Mouse (Mus musculus) small intestine, adult 2 months (tissue): ENCODE measurements around the gene Cntrl. TPM values are rescaled to one million over a fixed set of nuclear protein-coding genes. Genes with fewer than 3 reads are reported as not detected.

Experiments
- H3K27ac ChIP-seq: fragments of 200-500 bp; 2 replicates; pipeline ENCODE4 v1.5.1; 2012; ENCODE audit warnings: low read depth, low read length, control low read depth, inconsistent platforms; ENCODE audit not compliant: insufficient read depth
- H3K27me3 ChIP-seq: fragments of 200-500 bp; 2 replicates; pipeline ENCODE4 v1.6.1; 2012; ENCODE audit warnings: mild to moderate bottlenecking, moderate library complexity, low read length, inconsistent platforms; ENCODE audit not compliant: control insufficient read depth, insufficient read depth
- H3K36me3 ChIP-seq: fragments of 200-500 bp; 2 replicates; pipeline ENCODE4 v1.6.1; 2012; ENCODE audit warnings: mild to moderate bottlenecking, low read length, control low read depth, inconsistent platforms; ENCODE audit not compliant: control insufficient read depth, insufficient read depth
- H3K4me1 ChIP-seq: fragments of 200-500 bp; 2 replicates; pipeline ENCODE4 v1.6.1; 2012; ENCODE audit warnings: low read length, inconsistent platforms, mixed read lengths; ENCODE audit not compliant: control insufficient read depth, insufficient read depth, insufficient read length
- H3K4me3 ChIP-seq: fragments of 200-500 bp; 2 replicates; pipeline ENCODE4 v1.5.1; 2012; ENCODE audit warnings: low read depth, mild to moderate bottlenecking, control low read depth, inconsistent platforms, low read length, moderate library complexity
- CTCF ChIP-seq: fragments of 200-500 bp; IDR thresholded peaks from 2 replicates; pipeline ENCODE4 v1.5.1; 2012; ENCODE audit warnings: low read depth, mild to moderate bottlenecking, control low read depth, inconsistent platforms, low read length, moderate library complexity, mixed read lengths; ENCODE audit not compliant: insufficient replicate concordance, insufficient read length; ENCODE audit errors: extremely low read depth
- POLR2A ChIP-seq: fragments of 200-500 bp; IDR thresholded peaks from 2 replicates; pipeline ENCODE4 v1.6.1; 2012; ENCODE audit warnings: low read depth, mild to moderate bottlenecking, control low read depth, inconsistent platforms, low read length, moderate library complexity
- WGBS: fragments of 180-500 bp; shearing (Covaris S2); methylation state at CpG from one replicate; pipeline ENCODE4 v1.1.7; 2018; 5-methylcytosine and 5-hydroxymethylcytosine counted together
- polyA plus RNA-seq: library from polyadenylated mRNA; depleted of rRNA; stranded (reverse); fragments of >200 nt; gene quantifications from 2 replicates; pipeline ENCODE4 v1.2.3, GENCODE M21; 2012

Cntrl gene
- polyA plus RNA-seq, 1 experiment, result 5.2 TPM

- peaks cover 2% of the 10 kb centered on the region; the same call in 1 of the 2 replicates for H3K4me1 ChIP-seq
Measured at GRCm38 (mm10) chr2:35195626-35196544, 86.6 kb downstream of the Cntrl start.

GRCm38 (mm10) chr2:35199541-35199940, 90.2 kb downstream of the Cntrl start:
- under 1% methylated on average over 5 of the region's 5 CpGs for WGBS

More at GRCm38 (mm10) chr2:35195626-35196544, 86.6 kb downstream of the Cntrl start:
- no peak overlapping the region for H3K27ac ChIP-seq
- H3K27me3 ChIP-seq, result no peaks in the 10 kb centered on the region
- 28% methylated on average over 6 of the region's 6 CpGs for WGBS
- peaks cover 8% of the 10 kb centered on the region for H3K36me3 ChIP-seq
- TF ChIP-seq POLR2A (no peak), CTCF (no peak)
- no peak overlapping the region for H3K4me3 ChIP-seq

GRCm38 (mm10) chr2:35199971-35200897, 90.9 kb downstream of the Cntrl start:
- Histone ChIP-seq H3K27ac (peak overlapping the region; percentile 93), H3K36me3 (peaks cover under 1% of the 10 kb centered on the region), H3K4me1 (peaks cover 2% of the 10 kb centered on the region; the same call in 1 of the 2 replicates), H3K4me3 (peak overlapping the region; percentile 95), H3K27me3 (no peaks in the 10 kb centered on the region)
- under 1% methylated on average over 89 of the region's 90 CpGs for WGBS
- TF ChIP-seq POLR2A (peak; percentile 22; the same call in 1 of the 2 replicates), CTCF (no peak)

More at GRCm38 (mm10) chr2:35199541-35199940, 90.2 kb downstream of the Cntrl start:
- H3K4me3 ChIP-seq, result peak overlapping the region; percentile 95
- H3K36me3 ChIP-seq, result peaks cover 1% of the 10 kb centered on the region
- TF ChIP-seq POLR2A (no peak), CTCF (no peak)
- H3K27ac ChIP-seq, result no peak overlapping the region
- no peaks in the 10 kb centered on the region for H3K27me3 ChIP-seq
- peaks cover 2% of the 10 kb centered on the region; the same call in 1 of the 2 replicates for H3K4me1 ChIP-seq

DNA sequence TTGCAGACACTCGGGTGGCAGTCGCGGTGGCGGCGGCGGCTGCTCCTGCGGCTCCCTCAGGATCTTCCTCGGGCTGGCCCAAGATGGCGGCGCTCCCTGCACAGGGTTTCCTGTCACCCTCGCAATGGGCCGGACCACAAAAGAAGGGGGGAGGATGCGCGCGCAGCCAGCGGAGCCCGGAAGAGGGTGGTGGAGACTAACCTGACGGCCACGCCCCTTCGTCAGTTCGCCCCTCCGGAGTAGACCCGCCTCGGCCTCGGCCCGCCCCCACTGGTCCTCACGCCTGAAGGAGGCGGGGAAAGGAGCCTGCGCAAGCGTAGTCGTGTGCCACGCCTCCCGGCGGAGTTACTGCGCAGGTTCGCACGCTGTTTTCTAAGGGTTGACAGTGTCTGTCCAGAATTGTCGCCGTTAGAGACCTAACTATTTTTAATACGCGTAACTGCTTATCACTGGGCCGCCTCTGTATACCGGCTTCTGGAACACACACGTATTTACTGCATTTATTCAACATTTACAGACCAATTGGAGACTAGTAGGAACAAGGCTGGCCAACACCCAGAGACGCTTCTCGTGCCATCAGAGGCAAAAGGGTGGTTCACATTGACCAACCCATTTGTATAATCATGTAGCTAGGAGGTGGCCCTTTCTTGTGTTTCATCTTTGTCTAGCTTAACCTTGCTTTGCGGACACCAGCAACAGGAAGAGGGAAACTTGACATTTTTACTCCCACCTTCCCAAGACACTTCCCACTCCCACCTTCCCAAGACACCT, 91.8 kb downstream of the Cntrl start, which contains the start of gene Rab14:
TSS of gene Rab14 (minus strand) at position 223 of the 771 bp plus-strand sequence.
- no peaks in the 10 kb centered on the region; the same call in 1 of the 2 replicates for H3K4me1 ChIP-seq
- WGBS, result under 1% methylated on average over 47 of the region's 47 CpGs
- TF ChIP-seq CTCF (no peak), POLR2A (peak; percentile 53; the same call in 1 of the 2 replicates)
- H3K4me3 ChIP-seq, result peak within 1 kb of the TSS; percentile 95
- no peaks in the 10 kb centered on the region; the same call in none of the 2 replicates for H3K36me3 ChIP-seq
- H3K27ac ChIP-seq, result peak within 1 kb of the TSS; percentile 93
- no peaks in the 10 kb centered on the region for H3K27me3 ChIP-seq

DNA sequence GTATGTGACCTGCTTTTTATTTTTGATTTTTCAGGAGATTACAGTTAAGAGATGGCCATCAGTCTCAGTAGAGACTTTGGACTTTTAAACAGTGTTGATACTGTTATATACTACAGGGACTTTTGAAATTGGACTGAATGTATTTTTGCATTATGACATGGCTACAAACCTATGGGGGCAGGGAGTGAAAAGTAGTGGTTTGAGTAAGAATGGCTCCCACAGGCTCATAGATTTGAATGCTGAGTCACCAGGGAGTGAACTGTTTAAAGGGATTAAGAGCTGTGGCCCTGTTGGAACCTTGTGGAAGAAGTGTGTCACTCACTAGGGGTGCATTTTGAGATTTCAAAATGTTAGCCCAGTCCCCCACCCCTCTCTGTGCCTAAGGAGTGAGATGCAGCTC, 94.4 kb downstream of the Cntrl start:
- H3K27ac ChIP-seq, result no peak overlapping the region
- TF ChIP-seq CTCF (no peak), POLR2A (no peak)

DNA sequence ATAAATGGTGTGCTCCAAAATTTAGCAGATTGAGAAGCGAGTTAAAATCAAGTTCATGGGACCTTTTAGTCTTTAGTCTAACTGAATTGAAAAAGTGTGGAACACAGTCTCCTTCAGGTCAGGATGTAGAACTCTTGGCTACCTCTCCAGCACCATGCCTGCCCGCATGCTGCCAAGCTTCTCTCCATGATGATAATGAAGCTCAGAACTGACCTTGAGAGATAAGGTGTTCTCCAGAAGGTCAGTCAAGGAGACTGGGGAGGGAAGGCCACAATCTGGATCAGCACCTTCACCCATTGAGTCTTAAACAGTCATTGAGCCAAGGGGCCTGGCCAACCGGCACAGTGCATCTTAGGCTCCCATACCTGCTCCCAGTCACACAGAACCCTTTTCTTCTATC, 97.5 kb downstream of the Cntrl start:
- no peak overlapping the region for H3K27ac ChIP-seq
- H3K27me3 ChIP-seq, result no peaks in the 10 kb centered on the region
- TF ChIP-seq POLR2A, result no peak
- no peak for TF ChIP-seq CTCF
- WGBS, result 84% methylated on average over 3 of the region's 3 CpGs
- no peaks in the 10 kb centered on the region for H3K4me1 ChIP-seq
- no peak overlapping the region for H3K4me3 ChIP-seq
- no peaks in the 10 kb centered on the region for H3K36me3 ChIP-seq

More for the DNA sequence above, 94.4 kb downstream of the Cntrl start:
- no peak overlapping the region for H3K4me3 ChIP-seq
- H3K36me3 ChIP-seq, result no peaks in the 10 kb centered on the region
- H3K27me3 ChIP-seq, result no peaks in the 10 kb centered on the region
- no peaks in the 10 kb centered on the region for H3K4me1 ChIP-seq
